Mouse (Mus musculus) layer of hippocampus, adult 9-10 months (tissue): ENCODE results near the gene Lcn12.

Source experiments
- DNase-seq: peaks from one replicate; pipeline ENCODE4 v3.0.0; 2022; ENCODE audit warnings: low spot score

The Lcn12 gene

DNA sequence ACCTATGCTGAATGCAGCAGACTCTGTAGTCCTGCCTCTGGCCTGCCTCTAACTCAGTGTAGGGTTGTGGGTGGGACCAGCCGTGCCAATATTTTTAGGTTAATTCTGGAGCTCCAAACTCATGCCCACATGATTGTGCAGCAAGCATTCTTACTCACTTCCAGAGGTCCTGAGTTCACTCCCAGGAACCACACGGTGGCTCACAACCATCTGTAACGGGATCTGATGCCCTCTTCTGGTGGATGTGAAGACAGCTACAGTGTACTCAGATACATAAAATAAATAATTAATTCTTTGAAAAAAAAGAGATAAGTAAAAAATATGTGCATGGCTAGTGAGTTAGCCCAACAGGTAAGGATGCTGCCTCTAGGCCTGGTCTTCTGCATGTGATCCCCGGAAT lies 2.8 kb upstream of the Lcn12 start:
- no peak for DNase-seq

DNA sequence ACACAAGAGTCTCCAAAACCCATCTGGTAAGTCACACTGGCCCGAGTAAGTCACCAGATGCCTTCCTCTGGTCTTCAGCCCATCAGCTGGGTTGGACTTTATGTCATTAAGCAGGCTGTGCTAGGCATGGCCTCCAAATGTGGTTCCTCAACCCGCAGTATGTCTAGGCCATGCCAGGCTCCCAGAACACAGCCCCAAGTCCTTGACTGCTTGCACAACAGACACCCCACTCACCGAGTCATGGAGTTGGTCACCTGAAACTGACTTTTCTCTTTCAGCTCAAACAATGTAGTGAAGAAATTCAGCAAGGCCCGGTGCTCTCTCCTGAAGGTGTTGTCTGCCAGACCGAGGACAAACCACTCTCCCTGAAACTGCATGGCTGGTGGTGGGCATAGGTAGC lies 723 bp downstream of the Lcn12 start:
- no peak for DNase-seq

DNA sequence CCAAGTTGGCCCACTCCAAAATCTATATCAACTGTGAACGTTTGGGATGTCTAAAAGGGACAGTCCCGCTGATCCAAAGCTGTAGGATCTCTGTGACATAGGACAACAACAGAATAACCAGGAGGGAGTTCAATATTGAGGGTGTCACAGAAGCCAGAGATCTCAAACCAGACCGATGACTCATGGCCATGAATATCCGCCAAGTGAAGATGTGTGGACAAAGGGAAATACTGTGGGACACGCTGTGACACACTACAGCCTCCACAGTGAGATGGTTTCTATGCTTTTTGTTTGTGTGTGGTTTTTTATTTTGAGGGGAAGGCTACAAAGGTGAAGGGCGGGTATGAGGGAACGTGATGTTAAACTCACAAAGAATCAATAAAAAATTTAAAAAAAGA lies 5.0 kb downstream of the Lcn12 start:
- no peak for DNase-seq

DNA sequence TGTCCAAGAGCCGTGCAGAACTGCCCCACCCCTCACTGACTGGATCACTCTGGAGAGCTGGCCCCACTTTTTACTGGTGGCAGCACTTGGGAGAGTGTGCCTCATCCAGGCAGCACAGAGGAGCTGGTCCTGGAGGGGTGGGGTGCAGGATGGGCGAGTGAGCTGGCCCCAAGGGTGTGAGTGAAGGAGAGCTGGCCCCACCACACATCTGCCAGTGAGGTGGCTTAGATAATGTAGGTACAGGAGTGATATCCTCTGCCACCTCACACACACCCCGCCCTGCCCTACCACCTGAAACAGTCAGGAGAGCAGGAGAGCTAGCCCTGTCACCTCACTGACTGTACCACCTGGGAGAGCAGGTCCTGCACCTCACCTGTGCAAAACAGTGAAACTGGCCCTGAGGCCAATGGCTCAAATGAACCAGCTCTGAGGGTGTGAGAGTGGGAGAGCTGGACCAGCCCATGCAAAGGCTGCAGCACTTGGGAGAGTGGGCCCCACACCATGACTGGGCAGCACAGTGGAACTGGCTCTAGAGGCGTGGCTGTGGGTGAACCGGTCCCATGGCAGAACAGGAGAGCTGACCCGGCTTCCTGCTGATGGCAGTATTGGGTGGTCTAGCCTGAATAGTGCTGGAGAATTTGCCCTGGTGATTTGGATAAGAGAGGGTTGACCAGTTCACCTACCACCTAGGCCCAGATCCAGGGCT lies 5.6 kb downstream of the Lcn12 start:
- DNase-seq, result no peak

- DNase-seq, result no peak
Measured at GRCm38 (mm10) chr2:25484901-25485647, 8.6 kb downstream of the Lcn12 start.

DNA sequence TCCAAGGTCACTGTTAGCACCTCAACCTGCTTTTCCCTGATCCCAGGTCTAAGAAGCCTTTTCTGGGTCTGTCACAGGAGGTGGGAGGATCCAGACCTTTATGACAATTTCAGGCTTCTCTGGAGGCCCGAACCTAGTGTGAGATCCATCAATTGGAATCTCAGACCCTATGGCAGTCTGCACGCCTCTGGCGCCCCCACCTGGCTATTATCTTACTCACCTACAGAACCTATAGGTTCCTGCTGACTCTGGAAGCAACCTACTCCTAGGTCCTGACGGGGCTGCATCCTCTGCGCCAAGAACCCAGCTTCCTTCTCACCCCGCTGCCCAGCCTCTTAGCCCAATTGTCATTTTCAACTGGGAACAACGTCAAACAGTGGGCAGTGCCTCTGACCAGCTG lies 10.7 kb downstream of the Lcn12 start:
- no peak for DNase-seq

- DNase-seq, result no peak
Measured at GRCm38 (mm10) chr2:25480541-25480940, 13.2 kb downstream of the Lcn12 start.

DNA sequence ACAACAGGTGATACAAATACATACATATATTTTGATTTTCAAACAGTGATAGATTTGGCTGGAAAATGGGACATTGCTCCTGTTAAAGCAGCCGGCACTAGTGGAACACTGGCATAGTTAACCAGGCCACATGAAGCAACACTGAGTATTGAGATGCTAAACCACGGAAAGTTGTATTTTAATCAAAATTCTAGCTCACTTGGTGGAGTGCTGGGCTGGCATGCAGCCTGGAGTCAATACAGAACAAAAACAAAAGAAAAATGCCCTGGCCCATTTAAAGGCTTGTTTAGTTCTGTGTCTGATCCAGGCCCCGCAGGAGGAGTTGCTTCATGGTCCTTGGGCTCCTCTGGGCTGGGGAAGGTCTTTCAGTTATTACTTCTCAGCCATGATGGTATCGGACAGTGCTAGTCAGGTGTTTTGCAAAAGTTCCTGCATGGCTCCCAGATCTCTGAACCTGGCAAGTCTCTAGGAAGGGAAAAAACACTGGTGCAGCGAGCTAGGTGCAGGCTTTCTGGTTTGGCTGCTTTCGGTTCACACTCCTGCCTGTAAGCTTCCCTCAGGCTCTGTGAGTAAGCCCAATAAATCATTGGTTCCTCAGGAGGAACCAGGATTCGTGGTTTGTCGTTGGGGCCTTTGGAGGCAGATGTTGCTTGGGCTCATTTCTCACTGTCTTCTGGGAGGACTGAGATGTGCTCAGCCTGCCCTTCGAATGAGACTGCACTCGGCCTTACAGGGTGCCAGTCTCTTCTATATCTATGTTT lies 14.0 kb downstream of the Lcn12 start:
- no peak for DNase-seq

- no peak for DNase-seq
Measured at GRCm38 (mm10) chr2:25477967-25478675, 15.6 kb downstream of the Lcn12 start.

DNA sequence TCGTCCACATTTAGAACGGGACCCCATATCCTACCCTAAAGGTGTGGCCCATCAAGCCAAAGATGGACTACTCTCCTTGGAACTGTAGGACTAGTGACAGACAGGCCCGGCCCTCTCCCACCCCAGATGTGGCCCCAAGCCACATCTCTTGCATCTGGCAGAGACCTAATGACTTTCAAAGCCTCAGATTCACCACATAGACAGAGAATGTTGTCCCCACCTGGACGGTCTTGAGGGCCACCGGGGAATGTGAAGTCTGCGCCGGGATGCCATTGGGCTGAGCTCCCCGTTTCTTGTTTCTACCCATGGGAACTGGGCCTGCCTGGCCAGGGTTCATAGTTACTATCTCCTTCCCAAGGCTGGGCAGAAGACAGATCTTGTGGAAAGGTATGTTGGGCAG lies 16.2 kb downstream of the Lcn12 start:
- no peak for DNase-seq

- no peak for DNase-seq
Measured at GRCm38 (mm10) chr2:25472550-25472949, 21.2 kb downstream of the Lcn12 start.

DNA sequence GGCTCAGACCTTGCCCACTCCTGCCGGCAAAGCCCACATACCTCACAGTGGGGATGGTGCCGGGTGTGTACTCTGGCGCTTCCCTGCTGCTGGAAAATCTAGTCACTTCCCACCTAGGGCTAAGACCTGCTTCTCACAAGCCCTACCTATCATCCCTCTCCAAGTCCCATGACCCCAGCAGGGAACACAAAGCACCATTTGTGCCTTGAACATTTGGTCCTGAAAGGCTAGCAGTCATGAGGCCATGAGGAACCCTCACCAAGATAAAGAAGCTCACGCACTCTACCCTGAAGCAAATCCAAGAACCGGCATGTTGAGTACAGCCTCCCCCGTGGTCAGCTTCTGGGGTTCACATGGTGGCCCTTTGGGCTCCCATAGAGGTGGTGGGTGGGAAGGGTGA lies 23.7 kb downstream of the Lcn12 start, which contains the start of gene Ptgds:
TSS of gene Ptgds (minus strand) at position 78 of the 400 bp plus-strand sequence.
- DNase-seq, result no peak

DNA sequence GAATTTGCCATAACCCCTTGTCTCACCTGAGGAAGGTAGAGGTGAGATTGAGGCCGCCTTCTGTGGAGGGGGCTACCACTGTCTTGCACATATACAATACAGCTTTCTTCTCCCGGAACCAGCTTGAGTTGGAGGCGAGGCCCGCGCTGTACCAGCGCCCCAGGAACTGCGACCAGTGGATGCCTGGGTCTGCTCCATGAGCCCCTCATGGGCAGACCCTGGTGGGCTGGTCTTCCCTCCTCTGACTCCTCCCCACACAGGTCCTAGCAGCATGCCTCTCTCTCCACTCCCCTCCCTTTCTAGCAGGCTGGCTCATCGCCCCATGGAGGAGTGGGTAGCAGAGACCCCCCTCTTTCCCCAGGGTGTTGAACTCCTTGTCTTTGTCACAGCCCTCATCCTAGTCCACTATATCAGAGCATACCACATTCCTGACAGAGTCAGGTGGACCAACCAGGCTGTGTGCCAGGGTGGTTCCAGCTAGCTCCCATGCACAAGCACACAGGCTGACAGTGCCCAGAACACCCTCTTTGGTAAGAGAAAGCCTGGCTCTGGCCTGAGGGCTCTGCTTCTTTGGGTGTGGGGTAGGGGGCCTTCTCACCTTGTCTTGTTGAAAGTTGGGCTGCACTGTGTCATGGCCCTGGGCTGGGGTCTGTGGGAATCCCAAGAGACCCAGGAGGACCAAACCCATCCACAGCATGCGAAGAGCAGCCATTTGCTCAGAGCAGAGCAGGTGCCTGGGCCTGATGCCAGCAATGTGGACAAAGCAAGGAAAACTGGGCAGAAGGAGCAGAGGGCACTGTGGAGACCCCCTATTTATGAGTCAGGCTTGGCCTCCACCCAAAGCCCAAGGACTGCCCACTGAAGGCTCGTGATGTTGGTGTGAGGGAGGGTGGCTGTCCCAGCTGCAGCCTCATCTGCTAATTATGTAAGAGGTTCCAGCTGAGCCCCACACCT lies 24.5 kb downstream of the Lcn12 start:
- no peak for DNase-seq

DNA sequence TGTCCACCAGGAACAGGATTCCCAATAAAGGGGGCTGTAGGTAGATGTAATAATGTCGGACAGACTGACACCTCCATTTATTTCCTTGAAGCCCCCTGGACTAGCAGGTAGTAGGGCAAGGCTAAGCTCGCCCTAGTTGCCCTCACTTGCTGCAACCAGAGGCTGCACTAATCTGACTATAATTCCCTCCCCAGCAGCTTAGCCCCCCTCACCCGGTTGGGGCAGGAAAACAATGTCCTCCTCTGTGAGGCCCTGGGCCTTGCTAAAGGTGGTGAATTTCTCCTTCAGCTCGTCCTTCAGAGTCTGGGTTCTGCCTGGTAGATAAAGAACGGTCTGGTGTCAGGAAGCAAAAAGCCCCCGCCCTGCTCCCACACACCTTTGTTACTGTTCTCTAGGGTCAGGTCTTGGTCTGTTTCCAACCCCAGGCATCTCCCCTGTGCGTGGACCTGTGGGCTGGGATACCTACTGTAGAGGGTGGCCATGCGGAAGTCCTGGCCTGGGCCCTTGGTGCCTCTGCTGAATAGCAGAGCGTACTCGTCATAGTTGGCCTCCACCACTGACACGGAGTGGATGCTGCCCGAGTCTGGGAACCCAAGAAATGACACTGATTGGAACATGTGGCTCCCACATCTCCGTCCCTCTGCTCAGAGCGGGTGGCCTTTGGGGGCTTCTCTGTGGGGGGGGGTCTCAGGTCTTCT lies 26.0 kb downstream of the Lcn12 start:
- no peak for DNase-seq

DNA sequence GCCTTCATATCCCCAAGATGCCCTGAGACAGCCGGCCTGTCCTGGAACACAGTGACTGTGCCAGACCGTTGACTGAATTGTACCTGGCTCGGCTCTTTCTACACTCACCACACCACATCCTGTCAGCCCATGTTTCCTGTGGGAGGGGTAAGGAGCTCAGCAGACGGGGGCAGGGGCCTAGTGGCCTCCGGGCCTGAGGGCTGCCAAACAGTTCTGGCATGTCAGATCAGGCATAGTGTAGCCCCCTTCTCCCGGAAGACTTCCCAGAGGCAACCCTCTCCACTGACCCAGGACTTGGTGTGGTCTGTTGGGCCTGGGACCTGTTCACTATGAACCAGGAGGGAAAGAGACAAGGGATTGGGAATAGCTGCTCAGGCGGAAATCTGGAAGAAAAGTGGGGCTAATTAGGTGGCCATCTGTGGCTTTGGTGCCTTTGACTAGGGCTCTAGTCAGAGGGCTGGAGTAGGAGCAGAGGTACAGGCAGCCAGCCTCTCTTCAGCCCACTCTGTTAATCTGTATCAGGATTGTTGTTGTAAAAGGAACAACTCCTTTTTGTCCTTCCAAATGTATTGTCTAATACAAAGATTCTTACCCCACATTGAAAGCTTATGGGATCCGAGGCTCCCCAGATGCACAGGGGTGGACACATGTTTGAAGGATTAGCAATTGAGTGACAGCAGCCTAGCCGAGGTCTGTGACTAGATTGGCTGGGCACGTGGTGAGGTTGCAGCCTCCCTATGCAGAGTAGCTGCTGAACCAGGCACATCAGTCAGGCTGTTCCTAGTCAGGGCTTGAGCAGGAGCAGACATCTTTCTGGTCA lies 27.7 kb downstream of the Lcn12 start:
- DNase-seq, result no peak

- DNase-seq, result no peak
Measured at GRCm38 (mm10) chr2:25465256-25465655, 28.5 kb downstream of the Lcn12 start.

DNA sequence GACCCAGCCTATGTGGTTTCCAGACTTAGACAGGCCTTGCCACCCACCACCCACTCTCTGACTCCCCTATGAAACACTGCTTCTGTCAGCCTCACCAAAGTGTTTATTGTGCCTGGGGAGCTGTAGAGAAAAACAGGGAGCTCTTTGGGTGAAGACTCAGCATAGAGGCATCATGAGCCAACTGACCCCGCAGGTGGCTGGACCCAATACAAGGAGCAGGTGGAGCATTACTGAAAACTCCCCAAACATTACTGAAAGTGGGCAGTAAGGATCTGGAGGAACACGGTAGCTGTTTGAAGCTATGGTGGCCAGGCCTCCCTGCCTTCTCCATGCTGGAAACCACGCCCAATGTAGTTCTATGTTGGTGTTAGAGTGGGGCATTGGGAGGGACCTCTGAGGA lies 30.1 kb downstream of the Lcn12 start:
- DNase-seq, result no peak

DNA sequence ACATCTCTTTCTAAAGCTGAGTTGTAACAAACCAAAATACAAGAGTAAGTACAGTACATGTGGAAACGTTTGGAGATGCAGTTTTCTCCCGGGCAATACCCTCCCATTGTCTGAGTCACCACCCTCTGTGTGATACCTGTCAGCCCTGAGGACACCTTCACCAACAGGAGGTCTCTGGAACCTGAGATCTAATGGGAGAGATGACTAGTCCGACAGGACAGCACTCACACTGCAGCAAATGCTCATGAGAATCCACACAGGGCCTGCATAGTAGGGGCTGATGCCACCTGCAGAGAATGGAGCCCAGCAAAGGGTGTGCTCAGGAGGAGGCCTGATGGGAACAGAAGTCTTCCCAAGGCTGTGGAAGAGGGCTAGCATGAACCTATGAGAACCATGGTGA lies 32.3 kb downstream of the Lcn12 start:
- no peak for DNase-seq

GRCm38 (mm10) chr2:25460551-25461309 lies 33.0 kb downstream of the Lcn12 start, which contains the start of gene Paxx:
Gene Paxx (minus strand): TSS chr2:25461094.
- peak; percentile 84 for DNase-seq
